In the genomic region with DNA sequence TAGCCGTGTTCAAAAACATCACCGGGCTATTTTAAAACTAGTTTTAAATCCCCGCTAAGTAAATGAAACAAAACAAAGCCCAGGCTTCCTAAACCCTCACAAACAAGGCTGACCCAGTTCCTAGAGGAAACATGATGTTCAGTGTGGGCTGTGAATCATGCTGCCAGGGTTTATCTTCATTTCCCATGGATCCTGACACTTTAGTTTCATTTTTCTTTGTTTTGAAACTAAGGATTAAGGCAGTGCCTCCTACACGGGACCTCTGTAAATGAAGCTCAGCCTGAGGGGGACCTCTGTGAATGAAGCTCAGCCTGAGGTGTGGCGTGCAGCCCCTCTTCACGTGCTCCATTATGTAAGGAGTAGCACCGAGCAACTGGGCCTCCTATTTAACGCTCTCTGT, we compare ENCODE assay signal across 14 mouse cellular contexts. TPM values are rescaled to one million over a fixed set of nuclear protein-coding genes. Genes with fewer than 3 reads are reported as not detected.
A peak's percentile ranks its signal among the peaks of the same experiment; 100 is the strongest.
DNase-seq lines count a peak whose midpoint lies in the region; ATAC-seq and TF ChIP-seq lines count a peak whose summit lies in the region.
"Had no signal": no experiment of that assay in that cellular context is flagged by ENCODE, and none has a peak within 500 bp of the region (broad histone marks: within the 10 kb centered on the region; RNA-seq: fewer than 3 reads in every experiment).

No protein-coding gene starts in this region.

- H3K4me2 ChIP-seq in hindbrain, postnatal 0 days (ENCODE audit: low read depth, low read length) = 0 out of 2 replicates have a peak overlapping the region, but pooled peaks have one; percentile 6
- peak overlapping the region; percentile 37 for H3K4me2 ChIP-seq in heart, embryonic 16.5 days (ENCODE audit: low read depth, low read length)
- H3K4me2 ChIP-seq: hindbrain, embryonic 15.5 days; midbrain, embryonic 13.5 days had no signal

- H3K4me1 ChIP-seq in hindbrain, postnatal 0 days (ENCODE audit: insufficient read depth, low read length) = no peaks in the 10 kb centered on the region
- 0 out of 2 replicates have a peak, but pooled peaks cover 4% of the 10 kb centered on the region for H3K4me1 ChIP-seq in hindbrain, embryonic 10.5 days (replicated peaks)
- H3K4me1 ChIP-seq in megakaryocyte, embryonic 14.5 days = peaks cover 47% of the 10 kb centered on the region
- no peaks in the 10 kb centered on the region for H3K4me1 ChIP-seq in heart, embryonic 16.5 days (ENCODE audit: control insufficient read depth, insufficient read depth, low read length)
- H3K4me1 ChIP-seq: hindbrain, embryonic 15.5 days had no signal

- TF ChIP-seq CTCF in hindbrain, postnatal 0 days (IDR thresholded peaks at IDR 0.05; ENCODE audit: low read depth) = no peak

- no peaks in the 10 kb centered on the region for H3K9me3 ChIP-seq in hindbrain, postnatal 0 days (ENCODE audit: low read length)
- no peaks in the 10 kb centered on the region for H3K9me3 ChIP-seq in hindbrain, embryonic 10.5 days
- no peaks in the 10 kb centered on the region for H3K9me3 ChIP-seq in megakaryocyte, embryonic 14.5 days
- no peaks in the 10 kb centered on the region for H3K9me3 ChIP-seq in heart, embryonic 16.5 days (replicated peaks; ENCODE audit: control insufficient read depth, low read length)
- H3K9me3 ChIP-seq: hindbrain, embryonic 15.5 days; midbrain, embryonic 13.5 days had no signal

- H3K27ac ChIP-seq in hindbrain, postnatal 0 days = no peak overlapping the region
- no peak overlapping the region for H3K27ac ChIP-seq in hindbrain, embryonic 10.5 days
- no peak overlapping the region for H3K27ac ChIP-seq in heart, embryonic 16.5 days (ENCODE audit: low read length)
- H3K27ac ChIP-seq: hindbrain, embryonic 15.5 days; midbrain, embryonic 13.5 days had no signal

- no peak for ATAC-seq in hindbrain, postnatal 0 days
- ATAC-seq in megakaryocyte, adult 5-6 weeks (ENCODE audit: poor library complexity, severe bottlenecking) = no peak
- no peak for ATAC-seq in heart, embryonic 16.5 days (replicated peaks; ENCODE audit: extremely low read depth, insufficient read depth, low FRiP score)
- ATAC-seq: midbrain, embryonic 13.5 days had no signal

- WGBS in hindbrain, postnatal 0 days = 60% methylated on average over 8 of the region's 8 CpGs
- WGBS in hindbrain, embryonic 10.5 days = 65% methylated on average over 8 of the region's 8 CpGs
- WGBS in heart, embryonic 16.5 days = 40% methylated on average over 8 of the region's 8 CpGs

- no peaks in the 10 kb centered on the region for H3K27me3 ChIP-seq in hindbrain, postnatal 0 days (ENCODE audit: insufficient read depth, low read length)
- no peaks in the 10 kb centered on the region for H3K27me3 ChIP-seq in hindbrain, embryonic 10.5 days (ENCODE audit: insufficient read depth, poor library complexity, severe bottlenecking)
- no peaks in the 10 kb centered on the region for H3K27me3 ChIP-seq in megakaryocyte, embryonic 14.5 days (replicated peaks)
- no peaks in the 10 kb centered on the region for H3K27me3 ChIP-seq in heart, embryonic 16.5 days (ENCODE audit: control insufficient read depth, insufficient read depth, low read length)
- H3K27me3 ChIP-seq: hindbrain, embryonic 15.5 days; midbrain, embryonic 13.5 days had no signal

- H3K36me3 ChIP-seq in hindbrain, postnatal 0 days (ENCODE audit: insufficient read depth, low read length) = peaks cover 8% of the 10 kb centered on the region; the same call in 1 of the 2 replicates
- H3K36me3 ChIP-seq in hindbrain, embryonic 10.5 days = peaks cover 21% of the 10 kb centered on the region
- peaks cover 63% of the 10 kb centered on the region for H3K36me3 ChIP-seq in megakaryocyte, embryonic 14.5 days (replicated peaks; ENCODE audit: low read length)
- peaks cover 6% of the 10 kb centered on the region; the same call in 1 of the 2 replicates for H3K36me3 ChIP-seq in heart, embryonic 16.5 days (ENCODE audit: control insufficient read depth, insufficient read depth)

- no peak overlapping the region for H3K4me3 ChIP-seq in hindbrain, postnatal 0 days (ENCODE audit: low read length)
- no peak overlapping the region for H3K4me3 ChIP-seq in hindbrain, embryonic 10.5 days
- H3K4me3 ChIP-seq in megakaryocyte, embryonic 14.5 days (replicated peaks) = peak overlapping the region; percentile 88
- no peak overlapping the region; the same call in 1 of the 2 replicates for H3K4me3 ChIP-seq in heart, embryonic 16.5 days (ENCODE audit: low read length)
- H3K4me3 ChIP-seq: hindbrain, embryonic 15.5 days; midbrain, embryonic 13.5 days had no signal

- H3K9ac ChIP-seq in hindbrain, postnatal 0 days (replicated peaks; ENCODE audit: low read length) = no peak overlapping the region
- H3K9ac ChIP-seq in heart, embryonic 16.5 days (ENCODE audit: low read length) = no peak overlapping the region
- H3K9ac ChIP-seq: hindbrain, embryonic 15.5 days; midbrain, embryonic 13.5 days had no signal

- no peak for DNase-seq in hindbrain, postnatal 0 days (ENCODE audit: low spot score)
- DNase-seq in hindbrain, embryonic 10.5 days (ENCODE audit: low spot score) = no peak
- peak; percentile 29 for DNase-seq in telencephalon, adult 2 months (ENCODE audit: low read depth, low spot score)
- no peak for DNase-seq in thymus, postnatal 0 days (ENCODE audit: low spot score)
- DNase-seq: cerebellum, adult 8-10 months; layer of hippocampus, adult 9-11 months; spleen, adult 18-20 months; thymus, adult 2 months had no signal

RNA-seq across cellular contexts. Expression of gene Tifa, which starts 13.2 kb away (rescaled TPM):
- 1.7 and 1.9 TPM in 2 replicates for total RNA-seq in hindbrain, postnatal 0 days (2014; rRNA removed)
- polyA plus RNA-seq in hindbrain, postnatal 0 days (2015; fragmentation: Nextera tagmentation; extraction: Ambion mirVana) = 3.6 and 3.8 TPM in 2 replicates
- 2.0 and 2.3 TPM in 2 replicates for polyA plus RNA-seq in hindbrain, embryonic 10.5 days (2016; fragmentation: Nextera tagmentation; extraction: Ambion mirVana)
- polyA plus RNA-seq in megakaryocyte, embryonic 14.5 days (2012; ENCODE audit: insufficient read depth, low replicate concordance) = 131 and 222 TPM in 2 replicates
- 111 and 137 TPM in 2 replicates for total RNA-seq in megakaryocyte, adult 5-6 weeks (2015)
- 111 and 121 TPM in 2 replicates for total RNA-seq in megakaryocyte, adult 5-6 weeks (2017)
- 3.1 and 4.0 TPM in 2 replicates for polyA plus RNA-seq in heart, embryonic 16.5 days (2015; fragmentation: Nextera tagmentation; extraction: Ambion mirVana)
- 10.9 and 11.6 TPM in 2 replicates for polyA plus RNA-seq in thymus, postnatal 0 days (2015; fragmentation: Nextera tagmentation; extraction: Ambion mirVana)
- total RNA-seq: ES-E14 had no signal

RNA-seq across cellular contexts. Expression of gene Alpk1, which starts 22.5 kb away (rescaled TPM):
- 1.3 and 5.3 TPM in 2 replicates for total RNA-seq in hindbrain, postnatal 0 days (2014; rRNA removed)
- 0.49 and 0.57 TPM in 2 replicates for polyA plus RNA-seq in hindbrain, postnatal 0 days (2015; fragmentation: Nextera tagmentation; extraction: Ambion mirVana)
- 1.1 and 1.4 TPM in 2 replicates for polyA plus RNA-seq in hindbrain, embryonic 10.5 days (2016; fragmentation: Nextera tagmentation; extraction: Ambion mirVana)
- polyA plus RNA-seq in megakaryocyte, embryonic 14.5 days (2012; ENCODE audit: insufficient read depth, low replicate concordance) = 0.25 TPM in 1 of 2 replicates, not detected in the other
- 15.5 and 17.8 TPM in 2 replicates for total RNA-seq in megakaryocyte, adult 5-6 weeks (2015)
- 28.7 and 35.1 TPM in 2 replicates for total RNA-seq in megakaryocyte, adult 5-6 weeks (2017)
- 0.92 and 1.2 TPM in 2 replicates for polyA plus RNA-seq in heart, embryonic 16.5 days (2015; fragmentation: Nextera tagmentation; extraction: Ambion mirVana)
- 0.58 and 0.83 TPM in 2 replicates for polyA plus RNA-seq in thymus, postnatal 0 days (2015; fragmentation: Nextera tagmentation; extraction: Ambion mirVana)

RNA-seq across cellular contexts. Expression of gene Ap1ar, which starts 34.5 kb away (rescaled TPM):
- 77.8 and 84.5 TPM in 2 replicates for total RNA-seq in hindbrain, postnatal 0 days (2014; rRNA removed)
- polyA plus RNA-seq in hindbrain, postnatal 0 days (2015; fragmentation: Nextera tagmentation; extraction: Ambion mirVana) = 65.4 and 69.7 TPM in 2 replicates
- polyA plus RNA-seq in hindbrain, embryonic 10.5 days (2016; fragmentation: Nextera tagmentation; extraction: Ambion mirVana) = 56.0 and 60.8 TPM in 2 replicates
- polyA plus RNA-seq in megakaryocyte, embryonic 14.5 days (2012; ENCODE audit: insufficient read depth, low replicate concordance) = 2.3 and 27.8 TPM in 2 replicates
- 36.1 and 50.7 TPM in 2 replicates for total RNA-seq in megakaryocyte, adult 5-6 weeks (2015)
- 41.5 and 43.3 TPM in 2 replicates for total RNA-seq in megakaryocyte, adult 5-6 weeks (2017)
- polyA plus RNA-seq in heart, embryonic 16.5 days (2015; fragmentation: Nextera tagmentation; extraction: Ambion mirVana) = 23.8 and 31.6 TPM in 2 replicates
- 26.3 and 32.4 TPM in 2 replicates for polyA plus RNA-seq in thymus, postnatal 0 days (2015; fragmentation: Nextera tagmentation; extraction: Ambion mirVana)

Comparison
In these comparisons a context has a peak if more than half of its experiments do, and no peak if none do; other contexts are left out.
1. RNA of gene Tifa, which starts 13.2 kb away (polyA plus RNA-seq): 131 to 222 TPM in megakaryocyte, embryonic 14.5 days; 10.9 to 11.6 TPM in thymus, postnatal 0 days, 3.1 to 4.0 TPM in heart, embryonic 16.5 days, 3.6 to 3.8 TPM in hindbrain, postnatal 0 days and 2.0 to 2.3 TPM in hindbrain, embryonic 10.5 days; every median in the first group is over 10 times any median in the second.